Mouse (Mus musculus) heart, adult 9 months (tissue): ENCODE results near the gene Ehbp1l1.

ENCODE experiments used
- DNase-seq, 2 experiments: peaks; one replicate each; pipeline ENCODE4 v3.0.0; 2022; ENCODE audit warnings: low spot score in 2 of 2

Gene Ehbp1l1

GRCm38 (mm10) chr19:5668372-5668771 lies 57.7 kb downstream of the Ehbp1l1 start:
- DNase-seq: no peak

GRCm38 (mm10) chr19:5666386-5666785 lies 59.7 kb downstream of the Ehbp1l1 start:
- DNase-seq: no peak

GRCm38 (mm10) chr19:5665465-5665864 lies 60.7 kb downstream of the Ehbp1l1 start:
- no peak for DNase-seq

GRCm38 (mm10) chr19:5664669-5665257 lies 61.4 kb downstream of the Ehbp1l1 start:
- no peak for DNase-seq

GRCm38 (mm10) chr19:5662981-5663913 lies 62.9 kb downstream of the Ehbp1l1 start, which contains the start of gene Sipa1:
Gene Sipa1, minus strand, starts transcription at chr19:5663707.
- peak; percentile 96 to 97 for DNase-seq

- DNase-seq: no peak
Observed at GRCm38 (mm10) chr19:5662310-5662709, 63.8 kb downstream of the Ehbp1l1 start.

- DNase-seq: peak; percentile 70 to 83
Observed at GRCm38 (mm10) chr19:5660942-5661751, 65.0 kb downstream of the Ehbp1l1 start.
